Comparison of ENCODE assay signal across 24 mouse cellular contexts in the genomic region with DNA sequence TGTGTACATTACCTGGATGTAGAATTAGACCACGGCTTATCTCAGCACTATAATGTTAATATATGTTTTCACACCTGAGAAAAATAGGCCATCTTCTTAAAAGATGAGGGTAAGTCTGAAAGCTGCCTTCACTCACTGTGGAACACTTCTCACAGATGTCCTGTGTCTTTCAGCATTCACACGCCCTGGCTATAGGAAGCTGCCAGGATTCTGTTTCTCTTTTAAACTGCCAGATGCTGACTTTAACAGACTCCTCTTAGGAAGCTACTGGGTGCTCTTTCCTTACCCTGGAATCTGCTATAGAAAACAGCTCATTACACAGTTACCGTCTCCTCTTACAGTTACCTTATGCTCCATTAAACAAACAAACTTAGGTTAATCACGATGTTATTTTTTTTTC. TPM values are rescaled to one million over a fixed set of nuclear protein-coding genes. Genes with fewer than 3 reads are reported as not detected.
DNase-seq lines count a peak whose midpoint lies in the region; ATAC-seq and TF ChIP-seq lines count a peak whose summit lies in the region.
"Had no signal": no experiment of that assay in that cellular context is flagged by ENCODE, and none has a peak within 500 bp of the region (broad histone marks: within the 10 kb centered on the region; RNA-seq: fewer than 3 reads in every experiment).

No protein-coding gene starts in this region.

- peak; percentile 96 for ATAC-seq in frontal cortex, adult (ENCODE audit: low TSS enrichment)
- ATAC-seq in kidney, postnatal 0 days (replicated peaks; ENCODE audit: low FRiP score, low read depth) = no peak
- ATAC-seq in lung, embryonic 16.5 days (ENCODE audit: low read depth) = peak; percentile 56; the same call in 1 of the 2 replicates
- ATAC-seq: forebrain, embryonic 13.5 days had no signal

- H3K27ac ChIP-seq in kidney, postnatal 0 days = no peak overlapping the region
- no peak overlapping the region for H3K27ac ChIP-seq in lung, embryonic 16.5 days (ENCODE audit: low read length)
- H3K27ac ChIP-seq: embryonic facial prominence, embryonic 13.5 days; forebrain, embryonic 13.5 days; gastrocnemius, adult 2 months; heart, embryonic 10.5 days; heart, embryonic 15.5 days; hindbrain, embryonic 15.5 days had no signal

- H3K4me3 ChIP-seq in kidney, postnatal 0 days (replicated peaks; ENCODE audit: low read depth, low read length) = no peak overlapping the region
- no peak overlapping the region for H3K4me3 ChIP-seq in lung, embryonic 16.5 days (ENCODE audit: low read length)
- H3K4me3 ChIP-seq: embryonic facial prominence, embryonic 13.5 days; forebrain, embryonic 13.5 days; gastrocnemius, adult 2 months; heart, embryonic 10.5 days; heart, embryonic 15.5 days; hindbrain, embryonic 15.5 days had no signal

- DNase-seq in frontal cortex, postnatal 10 days (ENCODE audit: low spot score in 2 of 2) = no peak
- DNase-seq in kidney, postnatal 0 days (ENCODE audit: low spot score) = peak; percentile 31
- no peak for DNase-seq in kidney, postnatal 25 days
- no peak for DNase-seq in lung, postnatal 36 days
- DNase-seq in brain, adult 2 months (ENCODE audit: low read depth, low spot score) = peak; percentile 52
- DNase-seq in gastrocnemius, postnatal 4 days (ENCODE audit: low spot score in 2 of 2) = no peak
- DNase-seq: adrenal gland, postnatal 10 days; cerebellum, adult 11-12 months; cerebellum, adult 9-10 months; cerebellum, postnatal 25 days; gastrocnemius, adult 2 months; gastrocnemius, postnatal 25 days; heart, adult 11 months had no signal

- no peaks in the 10 kb centered on the region for H3K36me3 ChIP-seq in kidney, postnatal 0 days (ENCODE audit: insufficient read depth, low read length)
- H3K36me3 ChIP-seq in lung, embryonic 16.5 days (ENCODE audit: control insufficient read depth, insufficient read depth, low read length) = no peaks in the 10 kb centered on the region
- H3K36me3 ChIP-seq: embryonic facial prominence, embryonic 13.5 days; heart, embryonic 10.5 days; heart, embryonic 15.5 days; hindbrain, embryonic 15.5 days had no signal

- 45% methylated on average over 4 of the region's 4 CpGs for WGBS in kidney, postnatal 0 days
- 54% methylated on average over 4 of the region's 4 CpGs for WGBS in lung, embryonic 16.5 days

- no peak overlapping the region for H3K4me2 ChIP-seq in kidney, postnatal 0 days (ENCODE audit: low read length)
- no peak overlapping the region for H3K4me2 ChIP-seq in lung, embryonic 16.5 days (ENCODE audit: low read depth, low read length)
- H3K4me2 ChIP-seq: embryonic facial prominence, embryonic 13.5 days; forebrain, embryonic 13.5 days; heart, embryonic 15.5 days; hindbrain, embryonic 15.5 days had no signal

- no peak overlapping the region for H3K9ac ChIP-seq in kidney, postnatal 0 days (ENCODE audit: low read depth, low read length)
- H3K9ac ChIP-seq in lung, embryonic 16.5 days (ENCODE audit: low read length) = no peak overlapping the region
- H3K9ac ChIP-seq: embryonic facial prominence, embryonic 13.5 days; forebrain, embryonic 13.5 days; heart, embryonic 15.5 days; hindbrain, embryonic 15.5 days had no signal

- no peaks in the 10 kb centered on the region for H3K9me3 ChIP-seq in kidney, postnatal 0 days (replicated peaks; ENCODE audit: low read length)
- H3K9me3 ChIP-seq in lung, embryonic 16.5 days (ENCODE audit: control insufficient read depth, low read length) = no peaks in the 10 kb centered on the region
- H3K9me3 ChIP-seq: embryonic facial prominence, embryonic 13.5 days; forebrain, embryonic 13.5 days; heart, embryonic 10.5 days; heart, embryonic 15.5 days; hindbrain, embryonic 15.5 days had no signal

- no peak for TF ChIP-seq CTCF in kidney, postnatal 0 days (IDR thresholded peaks at IDR 0.05; ENCODE audit: low read depth)

- no peaks in the 10 kb centered on the region for H3K4me1 ChIP-seq in kidney, postnatal 0 days (replicated peaks; ENCODE audit: insufficient read depth, low read length)
- no peaks in the 10 kb centered on the region for H3K4me1 ChIP-seq in lung, embryonic 16.5 days (replicated peaks; ENCODE audit: control insufficient read depth, insufficient read depth, low read length)
- H3K4me1 ChIP-seq: embryonic facial prominence, embryonic 13.5 days; forebrain, embryonic 13.5 days; heart, embryonic 10.5 days; heart, embryonic 15.5 days; hindbrain, embryonic 15.5 days had no signal

- H3K27me3 ChIP-seq in kidney, postnatal 0 days (ENCODE audit: insufficient read depth, low read length) = no peaks in the 10 kb centered on the region
- no peaks in the 10 kb centered on the region for H3K27me3 ChIP-seq in lung, embryonic 16.5 days (ENCODE audit: control insufficient read depth, insufficient read depth, low read depth, low read length)
- H3K27me3 ChIP-seq: embryonic facial prominence, embryonic 13.5 days; forebrain, embryonic 13.5 days; heart, embryonic 15.5 days; hindbrain, embryonic 15.5 days had no signal

RNA-seq across cellular contexts. Expression of gene L3mbtl4, which starts 43.1 kb away (rescaled TPM):
- polyA plus RNA-seq in kidney, postnatal 0 days (2015; fragmentation: Nextera tagmentation; extraction: Ambion mirVana) = 1.1 and 1.3 TPM in 2 replicates
- 0.10 and 0.23 TPM in 2 replicates for polyA plus RNA-seq in lung, embryonic 16.5 days (2015; fragmentation: Nextera tagmentation; extraction: Ambion mirVana)
- total RNA-seq in gastrocnemius, postnatal 4 days (2021) = not detected
- total RNA-seq: heart, postnatal 25 days; MEL had no signal
- polyA plus RNA-seq: C2C12; heart, embryonic 10.5 days; heart, embryonic 15.5 days; hindbrain, embryonic 11.5 days had no signal

Comparison
In these comparisons a context has a peak if more than half of its experiments do, and no peak if none do; other contexts are left out.
1. DNase-seq: peak in kidney, postnatal 0 days (single experiment) and brain, adult 2 months (single experiment); none in frontal cortex, postnatal 10 days (0 of 2), kidney, postnatal 25 days (0 of 2), lung, postnatal 36 days (single experiment) and gastrocnemius, postnatal 4 days (0 of 2).